Comparison of ENCODE assay signal across 12 mouse cellular contexts in the genomic region with DNA sequence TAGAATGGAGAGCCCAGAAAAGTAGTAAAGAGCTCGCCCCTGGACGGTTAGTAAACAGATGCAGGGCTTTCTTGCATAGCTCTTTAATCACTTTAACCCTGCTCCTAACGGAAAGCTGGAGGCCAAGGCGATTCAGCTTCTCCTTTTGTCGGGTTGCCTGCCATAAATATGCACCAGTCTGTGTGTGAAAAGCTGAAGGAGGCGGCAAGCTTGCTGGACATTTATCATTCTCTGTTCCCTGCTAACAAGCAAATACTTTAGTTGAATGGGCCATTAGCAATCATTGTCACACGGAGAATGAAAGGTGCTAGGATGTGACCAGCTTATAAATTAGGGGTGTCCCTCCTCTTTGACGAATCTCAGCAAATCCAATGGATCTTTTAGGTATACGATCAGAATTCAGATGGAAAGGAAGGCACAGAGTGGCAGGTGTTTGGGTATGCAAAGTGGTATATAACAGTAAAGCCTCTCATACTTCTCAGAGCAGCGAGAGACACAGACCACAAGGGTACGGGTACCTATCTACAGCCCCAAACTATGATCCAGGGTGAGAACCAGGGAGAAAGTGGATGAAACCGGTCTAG. TPM values are rescaled to one million over a fixed set of nuclear protein-coding genes. Genes with fewer than 3 reads are reported as not detected.
DNase-seq lines count a peak whose midpoint lies in the region; ATAC-seq and TF ChIP-seq lines count a peak whose summit lies in the region.
"Had no signal": no experiment of that assay in that cellular context is flagged by ENCODE, and none has a peak within 500 bp of the region (broad histone marks: within the 10 kb centered on the region; RNA-seq: fewer than 3 reads in every experiment).

No protein-coding gene starts in this region.

- no peak for TF ChIP-seq CTCF in intestine, postnatal 0 days (IDR thresholded peaks at IDR 0.05; ENCODE audit: low read depth)

- H3K27me3 ChIP-seq in intestine, postnatal 0 days (replicated peaks; ENCODE audit: control insufficient read depth, insufficient read depth, low read length): no peaks in the 10 kb centered on the region
- H3K27me3 ChIP-seq in intestine, embryonic 15.5 days (replicated peaks): no peaks in the 10 kb centered on the region
- H3K27me3 ChIP-seq in embryonic facial prominence, embryonic 10.5 days (replicated peaks; ENCODE audit: low read depth, poor library complexity, severe bottlenecking): no peaks in the 10 kb centered on the region; the same call in 1 of the 2 replicates
- no peaks in the 10 kb centered on the region for H3K27me3 ChIP-seq in hindbrain, embryonic 12.5 days
- H3K27me3 ChIP-seq in midbrain, embryonic 16.5 days (ENCODE audit: control insufficient read depth, insufficient read depth, low read depth, low read length): peaks cover 3% of the 10 kb centered on the region; the same call in 1 of the 2 replicates
- H3K27me3 ChIP-seq: stomach, embryonic 15.5 days had no signal

- H3K9me3 ChIP-seq in intestine, postnatal 0 days (ENCODE audit: control insufficient read depth): no peaks in the 10 kb centered on the region
- H3K9me3 ChIP-seq in intestine, embryonic 15.5 days: no peaks in the 10 kb centered on the region
- no peaks in the 10 kb centered on the region for H3K9me3 ChIP-seq in embryonic facial prominence, embryonic 10.5 days
- H3K9me3 ChIP-seq in hindbrain, embryonic 12.5 days (replicated peaks): no peaks in the 10 kb centered on the region
- no peaks in the 10 kb centered on the region for H3K9me3 ChIP-seq in midbrain, embryonic 16.5 days (replicated peaks; ENCODE audit: control insufficient read depth, low read length, poor library complexity, severe bottlenecking)
- H3K9me3 ChIP-seq: stomach, embryonic 15.5 days had no signal

- no peak overlapping the region for H3K4me3 ChIP-seq in intestine, postnatal 0 days (ENCODE audit: low read depth, low read length)
- H3K4me3 ChIP-seq in intestine, embryonic 15.5 days (replicated peaks): no peak overlapping the region
- H3K4me3 ChIP-seq in embryonic facial prominence, embryonic 10.5 days: peak overlapping the region; percentile 25; the same call in 1 of the 2 replicates
- H3K4me3 ChIP-seq in hindbrain, embryonic 12.5 days: peak overlapping the region; percentile 12
- peak overlapping the region; percentile 4; the same call in 1 of the 2 replicates for H3K4me3 ChIP-seq in midbrain, embryonic 16.5 days (ENCODE audit: low read depth, low read length)
- H3K4me3 ChIP-seq: stomach, embryonic 15.5 days had no signal

- no peaks in the 10 kb centered on the region for H3K36me3 ChIP-seq in intestine, postnatal 0 days (ENCODE audit: control insufficient read depth, insufficient read depth)
- H3K36me3 ChIP-seq in intestine, embryonic 15.5 days: no peaks in the 10 kb centered on the region
- H3K36me3 ChIP-seq in embryonic facial prominence, embryonic 10.5 days (replicated peaks): peaks cover 35% of the 10 kb centered on the region
- no peaks in the 10 kb centered on the region for H3K36me3 ChIP-seq in hindbrain, embryonic 12.5 days
- H3K36me3 ChIP-seq in midbrain, embryonic 16.5 days (ENCODE audit: control insufficient read depth, insufficient read depth, low read length): no peaks in the 10 kb centered on the region
- H3K36me3 ChIP-seq: stomach, embryonic 15.5 days had no signal

- DNase-seq in embryonic facial prominence, embryonic 10.5 days (ENCODE audit: low spot score): no peak
- DNase-seq in adrenal gland, adult 18-20 months (ENCODE audit: low spot score in 2 of 2): no peak
- no peak for DNase-seq in gastrocnemius, adult 8-10 months (ENCODE audit: low spot score in 2 of 2)
- DNase-seq in spleen, adult 12 weeks (ENCODE audit: low spot score): no peak
- DNase-seq: adrenal gland, adult 2 months; heart, postnatal 10 days had no signal

- ATAC-seq in intestine, postnatal 0 days: no peak
- ATAC-seq in intestine, embryonic 15.5 days: no peak
- ATAC-seq in hindbrain, embryonic 12.5 days (ENCODE audit: low FRiP score): peak; percentile 44
- no peak for ATAC-seq in midbrain, embryonic 16.5 days

- 56% methylated on average over 12 of the region's 12 CpGs for WGBS in intestine, postnatal 0 days
- WGBS in intestine, embryonic 15.5 days: 48% methylated on average over 12 of the region's 12 CpGs
- 62% methylated on average over 12 of the region's 12 CpGs for WGBS in embryonic facial prominence, embryonic 10.5 days
- WGBS in hindbrain, embryonic 12.5 days: 23% methylated on average over 12 of the region's 12 CpGs
- 20% methylated on average over 12 of the region's 12 CpGs for WGBS in midbrain, embryonic 16.5 days

- H3K27ac ChIP-seq in intestine, postnatal 0 days (ENCODE audit: low read depth, low read length): no peak overlapping the region
- H3K27ac ChIP-seq in intestine, embryonic 15.5 days: no peak overlapping the region
- H3K27ac ChIP-seq in embryonic facial prominence, embryonic 10.5 days (replicated peaks): no peak overlapping the region
- peak overlapping the region; percentile 75 for H3K27ac ChIP-seq in hindbrain, embryonic 12.5 days
- 0 out of 2 replicates have a peak overlapping the region, but pooled peaks have one; percentile 6 for H3K27ac ChIP-seq in midbrain, embryonic 16.5 days (ENCODE audit: low read length)
- H3K27ac ChIP-seq: liver, embryonic 14.5 days; stomach, embryonic 15.5 days had no signal

- H3K4me2 ChIP-seq in intestine, postnatal 0 days (replicated peaks; ENCODE audit: low read depth): 0 out of 2 replicates have a peak overlapping the region, but pooled peaks have one; percentile 3
- H3K4me2 ChIP-seq in intestine, embryonic 15.5 days (replicated peaks): no peak overlapping the region
- H3K4me2 ChIP-seq in hindbrain, embryonic 12.5 days (replicated peaks): peak overlapping the region; percentile 92
- H3K4me2 ChIP-seq in midbrain, embryonic 16.5 days (ENCODE audit: low read length): peak overlapping the region; percentile 44
- H3K4me2 ChIP-seq: stomach, embryonic 15.5 days had no signal

- no peak overlapping the region for H3K9ac ChIP-seq in intestine, postnatal 0 days (ENCODE audit: low read depth, low read length)
- no peak overlapping the region for H3K9ac ChIP-seq in intestine, embryonic 15.5 days
- peak overlapping the region; percentile 41 for H3K9ac ChIP-seq in hindbrain, embryonic 12.5 days
- peak overlapping the region; percentile 38 for H3K9ac ChIP-seq in midbrain, embryonic 16.5 days (ENCODE audit: low read depth, low read length)
- H3K9ac ChIP-seq: liver, embryonic 14.5 days; stomach, embryonic 15.5 days had no signal

- peaks cover 14% of the 10 kb centered on the region for H3K4me1 ChIP-seq in intestine, postnatal 0 days (replicated peaks; ENCODE audit: control insufficient read depth, insufficient read depth, low read length)
- peaks cover 16% of the 10 kb centered on the region for H3K4me1 ChIP-seq in intestine, embryonic 15.5 days (replicated peaks)
- H3K4me1 ChIP-seq in embryonic facial prominence, embryonic 10.5 days: peaks cover 95% of the 10 kb centered on the region
- H3K4me1 ChIP-seq in hindbrain, embryonic 12.5 days: peaks cover 80% of the 10 kb centered on the region
- H3K4me1 ChIP-seq in midbrain, embryonic 16.5 days (ENCODE audit: control insufficient read depth, insufficient read depth, low read length): peaks cover 53% of the 10 kb centered on the region

RNA-seq across cellular contexts. Expression of gene Efnb2, which starts 7.0 kb away (rescaled TPM):
- 6.7 and 7.6 TPM in 2 replicates for polyA plus RNA-seq in intestine, postnatal 0 days (2015; fragmentation: Nextera tagmentation; extraction: Ambion mirVana)
- 14.1 TPM in 2 replicates for polyA plus RNA-seq in intestine, embryonic 15.5 days (2015; fragmentation: Nextera tagmentation; extraction: Ambion mirVana)
- polyA plus RNA-seq in embryonic facial prominence, embryonic 10.5 days (2016; fragmentation: Nextera tagmentation; extraction: Ambion mirVana): 32.2 and 33.7 TPM in 2 replicates
- polyA plus RNA-seq in hindbrain, embryonic 12.5 days (2016; fragmentation: Nextera tagmentation; extraction: Ambion mirVana): 61.5 and 64.7 TPM in 2 replicates
- polyA plus RNA-seq in midbrain, embryonic 16.5 days (2015; fragmentation: Nextera tagmentation; extraction: Ambion mirVana): 10.0 and 10.8 TPM in 2 replicates
- 10 to 100 TPM; 14.0 to 24.0 TPM for total RNA-seq in adrenal gland, adult 18-20 months (2021)
- total RNA-seq in gastrocnemius, adult 8-10 months (2022): 1 to 10 TPM; 3.3 to 5.5 (median 4.0) TPM

RNA-seq across cellular contexts. Expression of gene Arglu1, which starts 36.3 kb away (rescaled TPM):
- 67.4 and 78.2 TPM in 2 replicates for polyA plus RNA-seq in intestine, postnatal 0 days (2015; fragmentation: Nextera tagmentation; extraction: Ambion mirVana)
- 107 and 121 TPM in 2 replicates for polyA plus RNA-seq in intestine, embryonic 15.5 days (2015; fragmentation: Nextera tagmentation; extraction: Ambion mirVana)
- 174 and 177 TPM in 2 replicates for polyA plus RNA-seq in embryonic facial prominence, embryonic 10.5 days (2016; fragmentation: Nextera tagmentation; extraction: Ambion mirVana)
- 222 and 224 TPM in 2 replicates for polyA plus RNA-seq in hindbrain, embryonic 12.5 days (2016; fragmentation: Nextera tagmentation; extraction: Ambion mirVana)
- polyA plus RNA-seq in midbrain, embryonic 16.5 days (2015; fragmentation: Nextera tagmentation; extraction: Ambion mirVana): 150 and 173 TPM in 2 replicates
- 10 to 100 TPM; 51.6 to 70.9 TPM for total RNA-seq in adrenal gland, adult 18-20 months (2021)
- 10 to 100 TPM; 27.8 to 38.6 (median 33.2) TPM for total RNA-seq in gastrocnemius, adult 8-10 months (2022)

Comparison
In these comparisons a context has a peak if more than half of its experiments do, and no peak if none do; other contexts are left out.
1. H3K27ac ChIP-seq: peak in hindbrain, embryonic 12.5 days (single experiment) and midbrain, embryonic 16.5 days (single experiment); none in intestine, postnatal 0 days (single experiment), intestine, embryonic 15.5 days (single experiment) and embryonic facial prominence, embryonic 10.5 days (single experiment).
2. H3K4me3 ChIP-seq: peak in embryonic facial prominence, embryonic 10.5 days (single experiment), hindbrain, embryonic 12.5 days (single experiment) and midbrain, embryonic 16.5 days (single experiment); none in intestine, postnatal 0 days (single experiment) and intestine, embryonic 15.5 days (single experiment).
3. H3K9ac ChIP-seq: peak in hindbrain, embryonic 12.5 days (single experiment) and midbrain, embryonic 16.5 days (single experiment); none in intestine, postnatal 0 days (single experiment) and intestine, embryonic 15.5 days (single experiment).